Mouse (Mus musculus): ENCODE data around the gene Rimbp3.

The Rimbp3 gene

GRCm38 (mm10) chr16:17255270-17255669, 46.9 kb downstream of the Rimbp3 start:
- no peak for DNase-seq (ENCODE audit: low read depth, low spot score)

GRCm38 (mm10) chr16:17257359-17257821, 49.0 kb downstream of the Rimbp3 start:
- peak; percentile 54 for DNase-seq (ENCODE audit: low read depth, low spot score)

- DNase-seq (ENCODE audit: low read depth, low spot score) = no peak
Measured at GRCm38 (mm10) chr16:17258917-17259316, 50.5 kb downstream of the Rimbp3 start.

- no peak for DNase-seq (ENCODE audit: low read depth, low spot score)
Measured at GRCm38 (mm10) chr16:17261341-17261740, 52.9 kb downstream of the Rimbp3 start.
